Mouse (Mus musculus): ENCODE results near the gene Plekha6. TPM values are rescaled to one million over a fixed set of nuclear protein-coding genes. Genes with fewer than 3 reads are reported as not detected.

Plekha6 gene
- polyA plus RNA-seq, 1 experiment from 2014 or later = 1.6 TPM

DNA sequence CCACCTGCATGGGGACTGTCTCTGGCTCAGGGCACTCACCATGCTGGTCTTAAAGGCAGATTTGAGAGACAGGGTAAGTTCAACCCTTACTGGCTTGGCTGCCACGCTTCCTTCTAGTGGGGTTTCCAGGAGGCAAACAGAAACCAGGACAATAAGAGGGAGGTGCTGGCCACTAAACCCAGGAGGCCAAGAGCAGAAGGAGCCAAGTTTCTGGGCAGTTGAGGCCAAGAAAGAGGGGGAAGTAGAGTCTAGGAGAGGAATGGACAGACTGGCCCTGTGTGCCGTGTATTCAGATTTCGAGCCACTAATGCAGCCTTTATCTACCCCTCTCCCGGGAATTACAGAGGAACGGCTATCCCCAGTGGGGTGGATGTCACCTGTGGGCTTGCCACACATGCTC is 83.2 kb downstream of the Plekha6 start:
- Histone ChIP-seq H3K27ac (no peak overlapping the region), H3K9ac (replicated peaks) (no peak overlapping the region), H3K4me3 (replicated peaks) (no peak overlapping the region), H3K9me3 (no peaks in the 10 kb centered on the region), H3K27me3 (peaks cover under 1% of the 10 kb centered on the region; the same call in 1 of the 2 replicates), H3K36me3 (no peaks in the 10 kb centered on the region), H3K4me2 (no peak overlapping the region), H3K4me1 (replicated peaks) (peaks cover 26% of the 10 kb centered on the region)
- 87% methylated on average over 5 of the region's 5 CpGs for WGBS
- ATAC-seq (ENCODE audit: insufficient number of reproducible peaks, insufficient read depth, low FRiP score, low TSS enrichment, low read depth) = no peak

DNA sequence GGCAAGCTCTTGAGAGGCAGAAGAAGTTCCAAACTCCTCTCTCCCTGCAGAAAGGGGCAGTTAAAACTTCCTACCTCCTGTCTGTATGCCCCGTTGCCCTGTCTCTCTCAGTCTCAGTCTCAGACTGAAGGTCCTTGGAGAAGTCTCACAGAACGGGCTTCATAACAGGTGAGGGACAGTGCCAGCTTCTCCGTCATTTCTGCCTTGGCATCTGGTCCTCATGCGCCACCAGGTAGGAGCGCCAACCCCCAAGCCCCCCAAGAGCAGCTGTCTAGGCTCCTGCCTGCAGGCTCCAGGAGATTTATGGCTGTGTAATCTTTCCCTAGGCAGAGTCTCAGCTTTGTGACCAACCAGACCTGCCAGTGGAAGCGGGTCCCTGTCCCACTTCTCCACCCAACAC is 86.8 kb downstream of the Plekha6 start:
- no peak for ATAC-seq (ENCODE audit: insufficient number of reproducible peaks, insufficient read depth, low FRiP score, low TSS enrichment, low read depth)
- no peak overlapping the region for H3K4me3 ChIP-seq (replicated peaks)
- whole genome bisulfite sequencing = 84% methylated on average over 6 of the region's 6 CpGs

DNA sequence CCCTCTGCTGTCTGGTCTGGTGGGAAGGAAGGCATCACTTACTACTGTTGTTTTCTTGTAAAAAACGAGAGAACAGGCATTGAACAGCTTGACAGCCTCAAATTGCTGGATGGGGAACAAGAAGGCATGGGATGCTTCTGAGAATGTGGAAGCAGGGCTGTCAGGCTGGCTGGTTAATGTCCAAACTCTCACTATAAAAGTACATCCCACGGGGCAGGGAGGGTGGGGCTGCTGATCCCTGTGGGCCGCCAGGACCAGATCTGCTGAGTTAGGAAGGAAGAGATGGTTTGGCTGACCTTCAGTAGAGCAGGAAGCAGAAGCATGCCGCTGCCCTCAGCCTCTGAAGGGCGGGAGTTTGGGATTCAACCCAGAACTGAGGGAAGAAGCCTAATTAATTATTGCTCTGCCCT is 87.6 kb downstream of the Plekha6 start:
- Histone ChIP-seq H3K27me3 (peaks cover 12% of the 10 kb centered on the region), H3K9ac (replicated peaks) (no peak overlapping the region), H3K9me3 (no peaks in the 10 kb centered on the region), H3K27ac (no peak overlapping the region), H3K4me2 (no peak overlapping the region), H3K36me3 (no peaks in the 10 kb centered on the region), H3K4me1 (replicated peaks) (peaks cover 27% of the 10 kb centered on the region), H3K4me3 (replicated peaks) (no peak overlapping the region)
- ATAC-seq (ENCODE audit: insufficient number of reproducible peaks, insufficient read depth, low FRiP score, low TSS enrichment, low read depth) = no peak
- whole genome bisulfite sequencing = 18% methylated on average over 5 of the region's 5 CpGs

More for the DNA sequence above, 86.8 kb downstream of the Plekha6 start:
- Histone ChIP-seq H3K4me2 (no peak overlapping the region), H3K9me3 (no peaks in the 10 kb centered on the region), H3K27me3 (peaks cover 8% of the 10 kb centered on the region), H3K27ac (no peak overlapping the region), H3K36me3 (no peaks in the 10 kb centered on the region), H3K4me1 (replicated peaks) (peaks cover 36% of the 10 kb centered on the region), H3K9ac (replicated peaks) (no peak overlapping the region)

DNA sequence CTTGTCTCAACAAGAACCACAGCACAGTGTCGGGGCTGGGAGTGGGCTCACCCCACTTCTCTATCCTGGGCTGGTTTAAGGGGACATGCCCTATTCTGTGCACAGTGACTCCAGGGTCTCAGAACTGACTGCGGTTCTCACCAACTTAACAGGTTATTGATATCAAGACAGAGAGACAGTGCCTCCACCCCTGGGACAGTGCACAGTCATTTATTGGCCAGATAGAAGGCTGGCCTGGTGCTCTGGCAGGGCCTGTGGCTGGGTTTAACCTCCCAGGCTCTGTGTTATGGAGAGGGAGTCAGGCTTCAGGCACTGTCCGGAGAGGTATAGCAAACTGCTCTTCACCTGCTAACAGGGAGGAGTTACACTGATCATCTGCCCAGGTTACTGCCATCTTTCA is 88.2 kb downstream of the Plekha6 start:
- no peak overlapping the region for H3K4me3 ChIP-seq (replicated peaks)
- ATAC-seq (ENCODE audit: insufficient number of reproducible peaks, insufficient read depth, low FRiP score, low TSS enrichment, low read depth) = no peak
- no peaks in the 10 kb centered on the region for H3K36me3 ChIP-seq
- WGBS = 75% methylated on average over 3 of the region's 3 CpGs
- no peak overlapping the region for H3K4me2 ChIP-seq
- no peak overlapping the region for H3K27ac ChIP-seq
- H3K4me1 ChIP-seq (replicated peaks) = peaks cover 25% of the 10 kb centered on the region
- H3K9ac ChIP-seq (replicated peaks) = no peak overlapping the region
- H3K9me3 ChIP-seq = no peaks in the 10 kb centered on the region
- H3K27me3 ChIP-seq = peaks cover 14% of the 10 kb centered on the region

DNA sequence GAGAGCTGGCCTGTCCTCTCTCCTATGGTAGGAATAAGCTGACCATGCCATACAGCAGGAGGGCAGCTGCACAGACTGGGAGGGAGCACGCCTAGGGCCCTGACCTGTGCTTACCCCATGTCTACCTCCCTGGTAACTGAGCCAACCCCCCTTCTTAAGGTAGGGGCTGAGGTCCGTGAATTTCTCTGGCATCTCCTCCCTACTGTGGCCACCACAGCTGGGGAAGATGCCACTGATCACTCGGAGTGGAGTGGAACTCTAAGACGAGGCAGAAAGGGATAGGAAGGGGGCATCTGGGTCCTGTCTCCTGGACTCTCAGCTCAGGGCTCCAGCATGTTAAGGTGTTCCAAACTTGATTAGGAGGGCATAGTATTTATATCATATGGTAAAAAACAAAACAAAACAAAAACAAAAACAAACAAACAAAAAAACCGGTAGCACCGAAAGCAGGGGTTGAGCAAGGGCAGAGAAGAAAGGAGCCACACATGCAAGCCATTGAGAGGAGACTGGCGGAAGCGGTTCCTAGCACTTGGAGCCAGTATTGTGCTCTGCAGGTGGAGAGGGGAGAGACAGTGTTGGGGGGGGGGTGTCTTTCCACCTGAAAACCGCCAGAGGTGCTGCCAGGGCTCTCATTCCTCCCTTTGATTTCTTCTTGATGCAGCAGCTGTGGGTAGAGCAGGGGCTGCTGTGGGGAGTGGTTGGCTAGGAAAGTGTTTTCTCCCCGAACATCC is 89.0 kb downstream of the Plekha6 start:
- Histone ChIP-seq H3K27ac (no peak overlapping the region), H3K4me2 (no peak overlapping the region), H3K9me3 (no peaks in the 10 kb centered on the region), H3K9ac (replicated peaks) (no peak overlapping the region), H3K36me3 (no peaks in the 10 kb centered on the region), H3K27me3 (peaks cover 14% of the 10 kb centered on the region), H3K4me3 (replicated peaks) (no peak overlapping the region), H3K4me1 (replicated peaks) (peaks cover 25% of the 10 kb centered on the region)
- no peak for ATAC-seq (ENCODE audit: insufficient number of reproducible peaks, insufficient read depth, low FRiP score, low TSS enrichment, low read depth)
- 41% methylated on average over 10 of the region's 10 CpGs for WGBS

DNA sequence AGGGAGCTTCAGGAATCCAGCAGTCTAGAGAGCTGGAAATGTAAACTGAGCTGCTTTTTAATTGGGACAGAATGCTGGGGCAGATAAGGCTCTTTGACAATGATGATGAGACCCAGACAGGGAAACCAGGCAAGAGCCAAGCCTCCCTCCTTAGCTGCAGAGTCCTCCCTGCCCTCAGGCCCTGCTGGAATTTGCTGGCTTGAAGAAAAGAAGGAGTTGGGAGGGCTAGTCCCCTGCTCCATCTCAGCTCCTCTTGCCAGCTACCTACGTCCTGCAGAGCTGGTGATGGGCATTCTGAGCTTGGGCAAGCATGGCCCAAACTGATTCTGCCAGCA is 89.5 kb downstream of the Plekha6 start:
- Histone ChIP-seq H3K4me1 (replicated peaks) (peaks cover 25% of the 10 kb centered on the region), H3K9me3 (no peaks in the 10 kb centered on the region), H3K4me2 (no peak overlapping the region), H3K27me3 (peaks cover 14% of the 10 kb centered on the region), H3K9ac (replicated peaks) (no peak overlapping the region), H3K27ac (no peak overlapping the region), H3K4me3 (replicated peaks) (no peak overlapping the region), H3K36me3 (no peaks in the 10 kb centered on the region)
- WGBS = 41% methylated on average over 1 of the region's 1 CpGs
- no peak for ATAC-seq (ENCODE audit: insufficient number of reproducible peaks, insufficient read depth, low FRiP score, low TSS enrichment, low read depth)

DNA sequence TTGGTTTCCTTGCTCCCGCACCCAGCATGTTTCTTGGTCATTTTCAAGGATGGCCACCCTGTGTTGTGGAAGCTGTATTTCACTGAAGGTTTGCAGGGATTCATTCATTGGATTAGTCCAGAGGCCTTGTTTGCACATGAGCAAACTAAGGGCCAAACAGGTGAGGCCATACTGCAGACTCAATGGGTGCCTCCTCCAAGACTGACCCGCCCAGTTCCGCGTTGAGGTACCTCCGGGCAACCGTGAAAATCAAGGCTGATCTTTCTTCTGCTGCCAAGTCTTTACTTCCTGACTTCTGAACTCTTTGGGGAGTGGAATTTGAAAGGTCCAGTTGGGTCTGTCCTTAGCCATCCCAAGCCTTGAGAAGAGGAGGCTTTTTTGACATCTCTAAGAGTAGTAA is 90.2 kb downstream of the Plekha6 start:
- Histone ChIP-seq H3K27ac (no peak overlapping the region), H3K9me3 (no peaks in the 10 kb centered on the region), H3K36me3 (no peaks in the 10 kb centered on the region), H3K27me3 (peaks cover 14% of the 10 kb centered on the region), H3K4me2 (no peak overlapping the region), H3K9ac (replicated peaks) (no peak overlapping the region), H3K4me1 (replicated peaks) (peaks cover 25% of the 10 kb centered on the region), H3K4me3 (replicated peaks) (no peak overlapping the region)
- ATAC-seq (ENCODE audit: insufficient number of reproducible peaks, insufficient read depth, low FRiP score, low TSS enrichment, low read depth) = no peak
- 87% methylated on average over 6 of the region's 6 CpGs for WGBS

DNA sequence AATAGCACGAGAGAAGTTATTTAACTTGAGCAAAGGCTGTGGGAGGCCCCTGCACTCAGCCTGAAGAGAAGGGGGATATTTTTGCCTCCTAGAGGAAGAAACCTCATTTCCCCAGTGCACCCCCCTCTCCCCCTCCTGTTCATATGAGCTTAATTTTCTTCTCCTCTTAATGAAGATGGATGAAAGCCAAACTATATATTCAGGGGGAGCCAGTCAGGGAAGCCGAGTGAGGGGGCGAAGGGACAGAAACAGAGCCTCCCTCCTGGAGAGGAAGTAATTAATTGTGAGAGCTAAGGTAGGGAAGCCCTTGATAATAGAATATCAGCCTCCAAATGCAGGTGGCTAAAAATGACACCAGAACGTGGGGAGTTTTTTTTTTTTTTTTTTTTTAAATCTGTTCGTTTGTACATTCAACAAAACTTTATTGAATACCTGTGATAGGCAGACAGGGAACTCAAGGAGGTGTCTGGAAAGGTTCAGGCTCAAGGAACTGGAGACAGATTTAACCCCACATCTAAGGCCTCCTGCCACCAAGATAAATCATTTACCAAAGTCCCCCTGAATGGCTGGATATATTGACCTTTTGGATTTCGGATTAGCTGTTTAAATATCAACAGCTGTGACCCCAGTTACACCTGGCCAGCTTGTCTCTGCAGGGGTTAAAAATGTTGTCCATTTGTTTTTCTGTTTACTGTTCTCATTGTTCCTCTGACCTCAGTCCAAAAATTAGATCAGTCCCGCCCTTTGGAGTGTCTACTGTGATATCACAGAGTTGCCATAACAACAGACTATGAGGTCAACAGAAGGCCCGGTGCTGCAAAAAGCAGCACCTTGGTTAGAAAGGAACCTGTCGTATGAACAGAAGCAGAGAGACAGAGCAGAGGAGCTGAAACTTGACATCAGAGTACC is 91.1 kb downstream of the Plekha6 start:
- no peak overlapping the region for H3K4me3 ChIP-seq (replicated peaks)
- peak overlapping the region; percentile 34; the same call in 1 of the 2 replicates for H3K4me2 ChIP-seq
- no peak for ATAC-seq (ENCODE audit: insufficient number of reproducible peaks, insufficient read depth, low FRiP score, low TSS enrichment, low read depth)
- H3K27me3 ChIP-seq = peaks cover 14% of the 10 kb centered on the region
- no peak overlapping the region for H3K9ac ChIP-seq (replicated peaks)
- H3K9me3 ChIP-seq = no peaks in the 10 kb centered on the region
- H3K4me1 ChIP-seq (replicated peaks) = peaks cover 25% of the 10 kb centered on the region
- WGBS = 31% methylated on average over 9 of the region's 9 CpGs
- H3K36me3 ChIP-seq = no peaks in the 10 kb centered on the region
- no peak overlapping the region for H3K27ac ChIP-seq

DNA sequence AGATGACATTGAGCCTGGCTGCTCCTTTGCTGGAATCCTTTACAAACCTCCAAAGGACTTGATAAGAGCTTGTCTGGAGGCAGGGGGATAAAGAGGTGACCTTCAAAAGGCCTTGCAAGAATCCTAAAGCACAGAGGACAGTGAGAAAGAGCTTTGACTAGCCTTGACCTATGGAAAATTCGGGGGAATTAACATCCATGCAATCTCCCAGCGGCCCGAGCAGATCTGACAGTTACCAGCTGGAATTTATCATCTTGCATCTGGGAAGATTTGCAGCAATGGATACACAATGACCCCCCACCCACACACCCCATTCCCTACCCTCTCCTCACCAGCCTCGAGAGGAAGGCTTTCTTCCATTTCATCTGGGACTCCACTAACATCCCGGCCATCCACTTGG is 91.8 kb downstream of the Plekha6 start:
- Histone ChIP-seq H3K36me3 (no peaks in the 10 kb centered on the region), H3K9me3 (no peaks in the 10 kb centered on the region), H3K4me3 (replicated peaks) (no peak overlapping the region), H3K27me3 (peaks cover 14% of the 10 kb centered on the region), H3K9ac (replicated peaks) (no peak overlapping the region), H3K4me1 (replicated peaks) (peaks cover 25% of the 10 kb centered on the region), H3K27ac (no peak overlapping the region), H3K4me2 (no peak overlapping the region)
- 38% methylated on average over 5 of the region's 5 CpGs for WGBS
- no peak for ATAC-seq (ENCODE audit: insufficient number of reproducible peaks, insufficient read depth, low FRiP score, low TSS enrichment, low read depth)

DNA sequence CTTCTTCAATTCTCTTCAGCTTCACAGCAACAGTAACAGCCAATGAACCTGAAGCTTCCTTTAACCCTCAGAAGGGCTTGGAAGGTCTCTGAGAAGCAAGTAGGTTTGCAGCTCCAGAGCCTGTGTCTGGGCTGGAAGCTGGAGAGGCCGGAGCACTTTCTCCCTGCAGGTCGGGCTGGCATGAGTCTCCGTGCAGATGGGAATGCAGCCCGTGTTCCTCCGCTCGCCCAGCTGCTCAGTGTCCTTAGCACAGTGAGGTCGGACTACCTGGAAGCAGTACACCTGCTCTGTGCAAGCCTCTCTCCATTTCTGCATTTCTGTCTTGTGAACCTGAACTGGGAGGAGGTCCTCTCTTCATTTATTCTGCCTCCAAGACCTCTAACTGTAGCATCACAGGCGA is 92.3 kb downstream of the Plekha6 start:
- Histone ChIP-seq H3K27me3 (peaks cover 14% of the 10 kb centered on the region), H3K4me2 (no peak overlapping the region), H3K4me3 (replicated peaks) (no peak overlapping the region), H3K27ac (no peak overlapping the region), H3K9ac (replicated peaks) (no peak overlapping the region), H3K4me1 (replicated peaks) (peaks cover 19% of the 10 kb centered on the region), H3K9me3 (no peaks in the 10 kb centered on the region), H3K36me3 (no peaks in the 10 kb centered on the region)
- ATAC-seq (ENCODE audit: insufficient number of reproducible peaks, insufficient read depth, low FRiP score, low TSS enrichment, low read depth) = no peak
- 76% methylated on average over 8 of the region's 8 CpGs for WGBS

DNA sequence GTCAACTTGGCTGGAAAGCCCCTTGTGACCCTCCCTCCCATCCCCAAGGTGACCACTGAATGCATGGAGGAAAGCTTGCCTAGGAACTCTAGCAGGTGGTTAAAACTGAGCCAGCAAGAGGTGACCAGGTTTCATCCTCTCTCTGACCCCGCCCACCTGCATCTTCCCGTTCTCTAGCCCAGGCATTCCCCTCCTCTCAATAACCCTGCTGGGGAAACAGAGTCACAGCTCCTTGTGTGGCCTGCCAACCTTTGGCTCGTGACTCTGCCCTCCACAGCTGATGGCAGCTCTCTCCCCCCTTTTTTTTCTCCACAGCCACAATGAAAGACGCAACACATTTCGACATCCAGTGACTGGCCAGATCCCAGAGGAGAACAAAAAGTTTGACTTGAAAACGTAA is 94.7 kb downstream of the Plekha6 start:
- peaks cover 6% of the 10 kb centered on the region; the same call in 1 of the 2 replicates for H3K27me3 ChIP-seq
- 0 out of 2 replicates have a peak, but pooled peaks cover 3% of the 10 kb centered on the region for H3K9me3 ChIP-seq
- H3K4me2 ChIP-seq = no peak overlapping the region
- no peak overlapping the region for H3K9ac ChIP-seq (replicated peaks)
- no peak overlapping the region for H3K4me3 ChIP-seq (replicated peaks)
- WGBS = 71% methylated on average over 6 of the region's 6 CpGs
- no peak overlapping the region for H3K27ac ChIP-seq
- no peaks in the 10 kb centered on the region for H3K36me3 ChIP-seq
- peaks cover 11% of the 10 kb centered on the region for H3K4me1 ChIP-seq (replicated peaks)
- no peak for ATAC-seq (ENCODE audit: insufficient number of reproducible peaks, insufficient read depth, low FRiP score, low TSS enrichment, low read depth)

All from limb, embryonic 12.5 days (tissue).